Mouse (Mus musculus) stomach, embryonic 14.5 days (tissue): ENCODE results near the gene Smim5. TPM values are rescaled to one million over a fixed set of nuclear protein-coding genes. Genes with fewer than 3 reads are reported as not detected.

Experiments
- ATAC-seq: fragments of 200-750 bp; cut with Nextera tagmentation; 2 replicates; pipeline ENCODE4 v1.8.0; 2017; ENCODE audit warnings: low read depth, moderate TSS enrichment; ENCODE audit not compliant: insufficient number of reproducible peaks, insufficient read depth, low FRiP score
- H3K27ac ChIP-seq: fragments of 300-500 bp; sonication (generic); 2 replicates; pipeline ENCODE4 v1.5.1; 2014; ENCODE audit warnings: mild to moderate bottlenecking, low read length, moderate library complexity, mixed read lengths
- H3K27me3 ChIP-seq: fragments of 300-500 bp; sonication (generic); 2 replicates; pipeline ENCODE4 v1.6.1; 2014; ENCODE audit warnings: low read length, control low read depth, mixed read lengths; ENCODE audit not compliant: control insufficient read depth, insufficient read depth
- H3K36me3 ChIP-seq: fragments of 300-500 bp; sonication (generic); 2 replicates; pipeline ENCODE4 v1.6.1; 2014; ENCODE audit warnings: mild to moderate bottlenecking, control low read depth, low read length, moderate library complexity, mixed read lengths; ENCODE audit not compliant: control insufficient read depth, insufficient read depth
- H3K4me1 ChIP-seq: fragments of 300-500 bp; sonication (generic); 2 replicates; pipeline ENCODE4 v1.6.1; 2014; ENCODE audit warnings: low read length, control low read depth, mixed read lengths; ENCODE audit not compliant: control insufficient read depth, insufficient read depth
- H3K4me2 ChIP-seq: fragments of 300-500 bp; sonication (generic); replicated peaks from 2 replicates; pipeline ENCODE4 v1.6.1; 2014; ENCODE audit warnings: low read depth, low read length, control low read depth
- H3K4me3 ChIP-seq: fragments of 300-500 bp; sonication (generic); 2 replicates; pipeline ENCODE4 v1.5.1; 2014; ENCODE audit warnings: low read depth, low read length, control low read depth
- H3K9ac ChIP-seq: fragments of 300-500 bp; sonication (generic); replicated peaks from 2 replicates; pipeline ENCODE4 v1.6.1; 2014; ENCODE audit warnings: low read depth, mild to moderate bottlenecking, control low read depth, low read length, moderate library complexity, mixed read lengths
- H3K9me3 ChIP-seq: fragments of 300-500 bp; sonication (generic); 2 replicates; pipeline ENCODE4 v1.6.1; 2016; ENCODE audit warnings: low read depth, low read length, control low read depth; ENCODE audit not compliant: control insufficient read depth
- WGBS: fragments of 180-500 bp; shearing (Covaris S2); extraction: QIAGEN DNeasy Blood & Tissue Kit; methylation state at CpG from one replicate; pipeline ENCODE4 v1.1.7; 2014; 5-methylcytosine and 5-hydroxymethylcytosine counted together
- polyA plus RNA-seq: library from polyadenylated mRNA; unstranded; fragments of >200 nt; fragmentation: Nextera tagmentation; extraction: Ambion mirVana; gene quantifications from 2 replicates; pipeline ENCODE4 v1.2.1, GENCODE M21; 2014

Smim5 gene
- polyA plus RNA-seq, 1 experiment from 2014 or later = 2.1 TPM

GRCm38 (mm10) chr11:115945247-115945646 is 45.5 kb downstream of the Smim5 start:
- WGBS = 83% methylated on average over 8 of the region's 8 CpGs
- peaks cover 40% of the 10 kb centered on the region for H3K36me3 ChIP-seq
- no peak for ATAC-seq
- H3K27me3 ChIP-seq = no peaks in the 10 kb centered on the region
- no peak overlapping the region for H3K9ac ChIP-seq
- H3K4me1 ChIP-seq = no peaks in the 10 kb centered on the region
- H3K9me3 ChIP-seq = no peaks in the 10 kb centered on the region
- H3K4me2 ChIP-seq = no peak overlapping the region
- H3K4me3 ChIP-seq = no peak overlapping the region
- no peak overlapping the region for H3K27ac ChIP-seq

- no peaks in the 10 kb centered on the region for H3K27me3 ChIP-seq
- H3K4me1 ChIP-seq = no peaks in the 10 kb centered on the region
- H3K4me2 ChIP-seq = no peak overlapping the region
- H3K9ac ChIP-seq = no peak overlapping the region
- peaks cover 40% of the 10 kb centered on the region for H3K36me3 ChIP-seq
- 80% methylated on average over 9 of the region's 9 CpGs for WGBS
- H3K4me3 ChIP-seq = no peak overlapping the region
- H3K27ac ChIP-seq = no peak overlapping the region
- H3K9me3 ChIP-seq = no peaks in the 10 kb centered on the region
- ATAC-seq = no peak
Measured at GRCm38 (mm10) chr11:115946221-115946828, 46.6 kb downstream of the Smim5 start.

- 93% methylated on average over 9 of the region's 9 CpGs for WGBS
- Histone ChIP-seq H3K4me2 (no peak overlapping the region), H3K27me3 (no peaks in the 10 kb centered on the region), H3K4me1 (no peaks in the 10 kb centered on the region), H3K4me3 (no peak overlapping the region), H3K36me3 (peaks cover 41% of the 10 kb centered on the region), H3K27ac (no peak overlapping the region), H3K9ac (no peak overlapping the region), H3K9me3 (no peaks in the 10 kb centered on the region)
- no peak for ATAC-seq
Measured at GRCm38 (mm10) chr11:115948316-115948715, 48.5 kb downstream of the Smim5 start.

- no peak overlapping the region for H3K27ac ChIP-seq
- no peak overlapping the region for H3K9ac ChIP-seq
- peaks cover 4% of the 10 kb centered on the region; the same call in 1 of the 2 replicates for H3K4me1 ChIP-seq
- ATAC-seq = no peak
- no peak overlapping the region for H3K4me2 ChIP-seq
- peaks cover 52% of the 10 kb centered on the region for H3K36me3 ChIP-seq
- no peaks in the 10 kb centered on the region for H3K27me3 ChIP-seq
- no peaks in the 10 kb centered on the region for H3K9me3 ChIP-seq
- no peak overlapping the region for H3K4me3 ChIP-seq
- 89% methylated on average over 2 of the region's 2 CpGs for WGBS
Measured at GRCm38 (mm10) chr11:115950719-115951118, 51.0 kb downstream of the Smim5 start.

GRCm38 (mm10) chr11:115954712-115955111 is 54.9 kb downstream of the Smim5 start:
- Histone ChIP-seq H3K4me2 (no peak overlapping the region), H3K27ac (no peak overlapping the region), H3K27me3 (no peaks in the 10 kb centered on the region), H3K9me3 (no peaks in the 10 kb centered on the region), H3K9ac (no peak overlapping the region), H3K4me3 (no peak overlapping the region), H3K4me1 (peaks cover 5% of the 10 kb centered on the region; the same call in 1 of the 2 replicates), H3K36me3 (peaks cover 58% of the 10 kb centered on the region)
- 85% methylated on average over 5 of the region's 5 CpGs for WGBS
- ATAC-seq = no peak

- Histone ChIP-seq H3K9me3 (no peaks in the 10 kb centered on the region), H3K36me3 (peaks cover 64% of the 10 kb centered on the region), H3K4me3 (no peak overlapping the region), H3K27ac (peak overlapping the region; percentile 55), H3K27me3 (no peaks in the 10 kb centered on the region), H3K4me1 (peaks cover 5% of the 10 kb centered on the region; the same call in 1 of the 2 replicates), H3K9ac (no peak overlapping the region), H3K4me2 (0 out of 2 replicates have a peak overlapping the region, but pooled peaks have one; percentile 5)
- 65% methylated on average over 10 of the region's 10 CpGs for WGBS
- peak; percentile 65; the same call in 1 of the 2 replicates for ATAC-seq
Measured at GRCm38 (mm10) chr11:115955195-115955858, 55.6 kb downstream of the Smim5 start.

Other genes starting within 250 kb of the Smim5 start
- 39.6 and 55.0 TPM in 2 replicates for gene Grb2, start 191.4 kb upstream of the Smim5 start, polyA plus RNA-seq
- 13.7 and 17.0 TPM in 2 replicates for gene Tmem94, start 134.5 kb upstream of the Smim5 start, polyA plus RNA-seq
- gene Caskin2, start 86.3 kb upstream of the Smim5 start, polyA plus RNA-seq = 14.3 and 15.3 TPM in 2 replicates
- 24.3 and 25.0 TPM in 2 replicates for gene Tsen54, start 85.2 kb upstream of the Smim5 start, polyA plus RNA-seq
- gene Llgl2, start 75.9 kb upstream of the Smim5 start, polyA plus RNA-seq = 37.6 and 41.1 TPM in 2 replicates
- 3.1 and 5.9 TPM in 2 replicates for gene Myo15b, start 41.6 kb upstream of the Smim5 start, polyA plus RNA-seq
- 35.9 and 41.9 TPM in 2 replicates for gene Smim6, start 12.1 kb downstream of the Smim5 start, polyA plus RNA-seq
- gene Sap30bp, start 33.3 kb downstream of the Smim5 start, polyA plus RNA-seq = 35.8 and 43.6 TPM in 2 replicates
- 19.6 and 20.2 TPM in 2 replicates for gene Recql5, start 33.5 kb downstream of the Smim5 start, polyA plus RNA-seq
- 10.2 and 10.7 TPM in 2 replicates for gene Itgb4, start 74.7 kb downstream of the Smim5 start, polyA plus RNA-seq
- gene Galk1, start 112.8 kb downstream of the Smim5 start, polyA plus RNA-seq = 157 and 164 TPM in 2 replicates
- gene H3f3b, start 128.0 kb downstream of the Smim5 start, polyA plus RNA-seq = 1,982 and 2,067 TPM in 2 replicates
- 29.2 and 31.6 TPM in 2 replicates for gene Unk, start 130.4 kb downstream of the Smim5 start, polyA plus RNA-seq
- gene Unc13d, start 178.0 kb downstream of the Smim5 start, polyA plus RNA-seq = 3.7 and 4.7 TPM in 2 replicates
- 74.0 and 82.4 TPM in 2 replicates for gene Wbp2, start 187.0 kb downstream of the Smim5 start, polyA plus RNA-seq
- 12.2 and 17.3 TPM in 2 replicates for gene Trim47, start 227.2 kb downstream of the Smim5 start, polyA plus RNA-seq
- 5.0 and 6.4 TPM in 2 replicates for gene Trim65, start 231.2 kb downstream of the Smim5 start, polyA plus RNA-seq
- gene Mrpl38, start 238.9 kb downstream of the Smim5 start, polyA plus RNA-seq = 93.9 and 94.2 TPM in 2 replicates